Mouse (Mus musculus): ENCODE measurements around the gene Tsga10ip.

Tsga10ip gene

DNA sequence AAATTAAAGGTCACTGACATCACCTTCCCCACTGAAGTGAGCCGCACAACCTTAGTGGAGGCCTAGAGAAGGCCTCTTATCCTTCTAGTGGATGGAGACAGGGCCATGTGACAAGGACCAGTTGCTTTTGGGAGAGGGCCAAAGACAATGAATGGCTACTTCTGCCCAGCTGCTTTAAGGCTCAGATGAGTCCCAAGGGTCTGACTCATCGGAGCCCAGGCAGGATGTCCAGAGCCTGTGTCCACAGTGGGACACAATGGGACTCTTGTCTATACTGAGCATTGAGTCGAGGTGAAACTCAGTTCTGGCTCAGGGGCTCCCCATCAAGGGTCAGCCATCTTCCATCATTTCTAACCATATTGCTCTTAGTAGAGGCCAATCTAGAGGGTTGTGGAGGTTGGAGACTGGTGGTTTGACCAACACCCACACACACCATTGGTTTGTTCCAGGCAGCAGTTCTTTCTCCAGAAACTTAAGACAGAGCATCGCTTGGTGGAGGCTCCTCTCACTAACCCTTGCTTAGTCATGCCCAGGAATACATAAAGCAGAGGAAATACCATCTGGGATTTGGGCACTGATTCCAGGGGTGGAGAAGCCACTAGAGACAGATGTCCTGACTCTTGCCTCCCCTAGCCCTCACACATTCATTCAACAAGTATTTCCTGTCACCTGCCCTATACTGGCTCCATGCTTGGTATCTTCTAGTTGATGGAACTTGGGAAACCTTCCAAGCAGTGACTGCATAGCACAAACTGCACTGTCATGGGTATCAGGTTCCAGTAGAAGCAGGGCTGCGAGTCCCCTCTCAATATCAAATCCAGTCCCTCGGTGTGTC is 56.8 kb downstream of the Tsga10ip start:
- in situ Hi-C loops (cut with MboI, MseI) = no loop called here

DNA sequence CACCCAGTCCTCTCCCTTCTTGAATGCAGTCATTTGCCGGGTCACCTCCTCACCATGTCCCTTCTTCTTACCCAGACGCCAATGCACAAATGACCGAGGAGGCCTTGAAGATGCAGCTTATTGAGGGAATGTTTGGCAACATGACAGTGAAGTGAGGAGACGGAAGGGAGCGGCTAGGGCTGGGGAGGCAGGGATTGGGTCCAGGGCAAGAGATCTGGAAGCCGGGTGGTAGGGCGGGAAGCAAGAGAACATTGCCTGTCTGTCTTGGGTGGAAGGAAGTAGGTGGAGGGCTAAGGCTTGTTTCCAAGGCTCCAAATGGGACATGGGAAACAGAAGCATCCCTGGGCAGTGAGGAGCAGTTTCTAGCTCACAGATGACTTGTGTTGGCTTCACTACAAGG is 61.0 kb downstream of the Tsga10ip start:
- in situ Hi-C loops (cut with MboI, MseI) = no loop called here

Measured in regulatory T cell (primary cell).